ENCODE assay signal across 9 mouse cellular contexts in genomic region chr4:98727295-98727958, GRCm38 (mm10). TPM values are rescaled to one million over a fixed set of nuclear protein-coding genes. Genes with fewer than 3 reads are reported as not detected.
A peak's percentile ranks its signal among the peaks of the same experiment; 100 is the strongest.
DNase-seq lines count a peak whose midpoint lies in the region; ATAC-seq lines count a peak whose summit lies in the region.
"Had no signal": no experiment of that assay in that cellular context is flagged by ENCODE, and none has a peak within 500 bp of the region (broad histone marks: within the 10 kb centered on the region; RNA-seq: fewer than 3 reads in every experiment).

No protein-coding gene starts in this region.

- peak overlapping the region; percentile 60; the same call in 1 of the 2 replicates for H3K9ac ChIP-seq in kidney, embryonic 16.5 days (replicated peaks; ENCODE audit: low read length)
- H3K9ac ChIP-seq in forebrain, embryonic 12.5 days: peak overlapping the region; percentile 40; the same call in 1 of the 2 replicates
- H3K9ac ChIP-seq in limb, embryonic 15.5 days: no peak overlapping the region

- peaks cover 19% of the 10 kb centered on the region for H3K4me1 ChIP-seq in kidney, embryonic 16.5 days (ENCODE audit: insufficient read depth, low read length)
- peaks cover 16% of the 10 kb centered on the region for H3K4me1 ChIP-seq in forebrain, embryonic 12.5 days
- H3K4me1 ChIP-seq in limb, embryonic 15.5 days: peaks cover 17% of the 10 kb centered on the region

- no peaks in the 10 kb centered on the region for H3K9me3 ChIP-seq in kidney, embryonic 16.5 days (ENCODE audit: low read length)
- H3K9me3 ChIP-seq in forebrain, embryonic 12.5 days: no peaks in the 10 kb centered on the region
- H3K9me3 ChIP-seq in limb, embryonic 15.5 days: no peaks in the 10 kb centered on the region

- no peak for ATAC-seq in kidney, embryonic 16.5 days (ENCODE audit: low FRiP score, low TSS enrichment)
- no peak for ATAC-seq in forebrain, embryonic 12.5 days (ENCODE audit: low FRiP score)
- ATAC-seq in limb, embryonic 15.5 days (ENCODE audit: insufficient number of reproducible peaks, low FRiP score, low TSS enrichment, low read depth): no peak

- 5% methylated on average over 21 of the region's 21 CpGs for WGBS in kidney, embryonic 16.5 days
- 4% methylated on average over 21 of the region's 21 CpGs for WGBS in forebrain, embryonic 12.5 days
- WGBS in limb, embryonic 15.5 days: 5% methylated on average over 21 of the region's 21 CpGs

- peaks cover 25% of the 10 kb centered on the region for H3K27me3 ChIP-seq in kidney, embryonic 16.5 days (ENCODE audit: insufficient read depth, low read length)
- peaks cover 43% of the 10 kb centered on the region for H3K27me3 ChIP-seq in forebrain, embryonic 12.5 days
- peaks cover 16% of the 10 kb centered on the region for H3K27me3 ChIP-seq in limb, embryonic 15.5 days

- no peak overlapping the region for H3K27ac ChIP-seq in kidney, embryonic 16.5 days (ENCODE audit: low read length)
- no peak overlapping the region for H3K27ac ChIP-seq in forebrain, embryonic 12.5 days
- no peak overlapping the region for H3K27ac ChIP-seq in limb, embryonic 15.5 days

- peak overlapping the region; percentile 55 for H3K4me2 ChIP-seq in kidney, embryonic 16.5 days (replicated peaks; ENCODE audit: low read depth, low read length)
- peak overlapping the region; percentile 63 for H3K4me2 ChIP-seq in forebrain, embryonic 12.5 days
- H3K4me2 ChIP-seq in limb, embryonic 15.5 days: peak overlapping the region; percentile 69

- no peak for DNase-seq in kidney, postnatal 14 days
- peak; percentile 20 for DNase-seq in retina, embryonic 14.5 days (ENCODE audit: low spot score)
- DNase-seq in spleen, adult 12 weeks (ENCODE audit: low spot score): no peak
- no peak for DNase-seq in spleen, adult 18-20 months
- no peak for DNase-seq in right cerebral cortex, postnatal 14 days

- H3K36me3 ChIP-seq in kidney, embryonic 16.5 days (ENCODE audit: insufficient read depth, low read length): no peaks in the 10 kb centered on the region
- no peaks in the 10 kb centered on the region for H3K36me3 ChIP-seq in forebrain, embryonic 12.5 days (replicated peaks)
- no peaks in the 10 kb centered on the region for H3K36me3 ChIP-seq in limb, embryonic 15.5 days

- H3K4me3 ChIP-seq in kidney, embryonic 16.5 days (ENCODE audit: low read length): peak overlapping the region; percentile 39
- H3K4me3 ChIP-seq in forebrain, embryonic 12.5 days (replicated peaks): peak overlapping the region; percentile 37
- peak overlapping the region; percentile 32 for H3K4me3 ChIP-seq in limb, embryonic 15.5 days

RNA-seq across cellular contexts. Expression of gene L1td1, which starts 0.9 kb away (rescaled TPM):
- 0.45 and 0.50 TPM in 2 replicates for polyA plus RNA-seq in kidney, embryonic 16.5 days (2015; fragmentation: Nextera tagmentation; extraction: Ambion mirVana)
- 0.08 TPM in 1 of 2 replicates, not detected in the other for polyA plus RNA-seq in forebrain, embryonic 12.5 days (2016; fragmentation: Nextera tagmentation; extraction: Ambion mirVana)
- 0.14 and 0.29 TPM in 2 replicates for polyA plus RNA-seq in limb, embryonic 15.5 days (2015; fragmentation: Nextera tagmentation; extraction: Ambion mirVana)
- polyA plus RNA-seq: small intestine, adult 2 months had no signal
